Mouse (Mus musculus): ENCODE results near the gene Slc25a26. TPM values are rescaled to one million over a fixed set of nuclear protein-coding genes. Genes with fewer than 3 reads are reported as not detected.
A peak's percentile ranks its signal among the peaks of the same experiment; 100 is the strongest.

Gene Slc25a26
- polyA plus RNA-seq, 1 experiment from 2014 or later: 12.9 TPM

DNA sequence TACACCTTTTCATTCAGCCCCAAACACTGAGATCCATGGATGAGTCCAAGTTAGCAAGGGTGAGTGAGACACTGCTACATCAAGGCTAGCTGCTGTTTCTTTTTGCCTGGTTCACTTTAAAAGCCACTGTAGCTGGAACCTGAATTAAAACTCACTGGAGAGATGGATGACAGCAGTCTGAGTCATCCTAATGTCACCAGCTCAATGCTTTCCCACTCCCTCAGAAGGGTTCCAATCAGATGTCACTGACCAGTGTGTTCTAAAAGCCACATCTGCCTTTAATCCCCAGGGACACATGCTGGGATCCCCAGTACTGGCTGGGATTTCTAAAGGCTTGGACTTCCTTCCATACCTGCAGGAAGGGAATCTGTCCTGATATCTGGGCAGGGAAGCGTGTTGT, 141.9 kb downstream of the Slc25a26 start:
- Histone ChIP-seq H3K9me3 (no peaks in the 10 kb centered on the region), H3K27ac (replicated peaks) (no peak overlapping the region), H3K9ac (no peak overlapping the region), H3K36me3 (0 out of 2 replicates have a peak, but pooled peaks cover 2% of the 10 kb centered on the region), H3K4me2 (no peak overlapping the region), H3K4me3 (no peak overlapping the region), H3K27me3 (replicated peaks) (no peaks in the 10 kb centered on the region), H3K4me1 (peaks cover 74% of the 10 kb centered on the region)
- ATAC-seq (ENCODE audit: extremely low read depth, insufficient number of reproducible peaks, low FRiP score, low TSS enrichment): no peak
- WGBS: 89% methylated on average over 1 of the region's 1 CpGs

- H3K9me3 ChIP-seq: no peaks in the 10 kb centered on the region
- WGBS: 70% methylated on average over 2 of the region's 2 CpGs
- ATAC-seq (ENCODE audit: extremely low read depth, insufficient number of reproducible peaks, low FRiP score, low TSS enrichment): no peak
- no peak overlapping the region for H3K4me3 ChIP-seq
- no peak overlapping the region for H3K9ac ChIP-seq
- H3K36me3 ChIP-seq: 0 out of 2 replicates have a peak, but pooled peaks cover 2% of the 10 kb centered on the region
- no peaks in the 10 kb centered on the region for H3K27me3 ChIP-seq (replicated peaks)
- no peak overlapping the region for H3K27ac ChIP-seq (replicated peaks)
- H3K4me1 ChIP-seq: peaks cover 75% of the 10 kb centered on the region
- H3K4me2 ChIP-seq: no peak overlapping the region
Observed at GRCm38 (mm10) chr6:94643989-94644388, 143.9 kb downstream of the Slc25a26 start.

GRCm38 (mm10) chr6:94644641-94645040, 144.5 kb downstream of the Slc25a26 start:
- Histone ChIP-seq H3K9me3 (no peaks in the 10 kb centered on the region), H3K4me3 (no peak overlapping the region), H3K4me1 (peaks cover 81% of the 10 kb centered on the region), H3K4me2 (no peak overlapping the region), H3K36me3 (0 out of 2 replicates have a peak, but pooled peaks cover 2% of the 10 kb centered on the region), H3K9ac (no peak overlapping the region), H3K27me3 (replicated peaks) (no peaks in the 10 kb centered on the region), H3K27ac (replicated peaks) (0 out of 2 replicates have a peak overlapping the region, but pooled peaks have one; percentile 15)
- ATAC-seq (ENCODE audit: extremely low read depth, insufficient number of reproducible peaks, low FRiP score, low TSS enrichment): no peak
- WGBS: 56% methylated on average over 3 of the region's 3 CpGs

- no peak overlapping the region for H3K4me2 ChIP-seq
- 41% methylated on average over 4 of the region's 4 CpGs for WGBS
- H3K4me3 ChIP-seq: no peak overlapping the region
- H3K27ac ChIP-seq (replicated peaks): no peak overlapping the region
- H3K36me3 ChIP-seq: 0 out of 2 replicates have a peak, but pooled peaks cover 2% of the 10 kb centered on the region
- peaks cover 79% of the 10 kb centered on the region for H3K4me1 ChIP-seq
- no peaks in the 10 kb centered on the region for H3K27me3 ChIP-seq (replicated peaks)
- no peak for ATAC-seq (ENCODE audit: extremely low read depth, insufficient number of reproducible peaks, low FRiP score, low TSS enrichment)
- H3K9me3 ChIP-seq: no peaks in the 10 kb centered on the region
- H3K9ac ChIP-seq: no peak overlapping the region
Observed at GRCm38 (mm10) chr6:94645723-94646122, 145.6 kb downstream of the Slc25a26 start.

GRCm38 (mm10) chr6:94646274-94646863, 146.2 kb downstream of the Slc25a26 start:
- peaks cover 4% of the 10 kb centered on the region for H3K36me3 ChIP-seq
- no peaks in the 10 kb centered on the region for H3K9me3 ChIP-seq
- H3K4me3 ChIP-seq: no peak overlapping the region
- H3K9ac ChIP-seq: 0 out of 2 replicates have a peak overlapping the region, but pooled peaks have one; percentile 38
- H3K4me1 ChIP-seq: peaks cover 72% of the 10 kb centered on the region
- no peak for ATAC-seq (ENCODE audit: extremely low read depth, insufficient number of reproducible peaks, low FRiP score, low TSS enrichment)
- peak overlapping the region; percentile 89; the same call in 1 of the 2 replicates for H3K27ac ChIP-seq (replicated peaks)
- 67% methylated on average over 6 of the region's 6 CpGs for WGBS
- no peak overlapping the region for H3K4me2 ChIP-seq
- no peaks in the 10 kb centered on the region for H3K27me3 ChIP-seq (replicated peaks)

DNA sequence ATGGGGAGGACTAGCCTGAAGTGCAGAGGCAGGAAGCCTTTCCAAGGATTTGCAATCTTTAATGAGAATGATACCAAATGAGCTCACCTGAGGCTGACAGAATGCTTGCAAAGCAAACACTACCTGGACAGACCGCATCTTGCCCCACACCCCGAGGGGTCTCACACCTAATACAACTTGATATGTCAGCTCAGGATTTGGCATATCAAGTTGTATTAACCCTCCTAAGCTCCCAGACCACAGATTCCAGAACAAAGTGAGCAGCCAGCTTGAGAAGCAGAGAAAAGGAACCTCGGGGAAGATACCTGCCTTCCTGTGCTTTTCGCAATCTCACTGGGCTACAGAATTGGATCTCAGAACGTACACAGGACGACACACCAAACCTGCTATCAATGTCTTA, 146.8 kb downstream of the Slc25a26 start:
- H3K27ac ChIP-seq (replicated peaks): peak overlapping the region; percentile 89

DNA sequence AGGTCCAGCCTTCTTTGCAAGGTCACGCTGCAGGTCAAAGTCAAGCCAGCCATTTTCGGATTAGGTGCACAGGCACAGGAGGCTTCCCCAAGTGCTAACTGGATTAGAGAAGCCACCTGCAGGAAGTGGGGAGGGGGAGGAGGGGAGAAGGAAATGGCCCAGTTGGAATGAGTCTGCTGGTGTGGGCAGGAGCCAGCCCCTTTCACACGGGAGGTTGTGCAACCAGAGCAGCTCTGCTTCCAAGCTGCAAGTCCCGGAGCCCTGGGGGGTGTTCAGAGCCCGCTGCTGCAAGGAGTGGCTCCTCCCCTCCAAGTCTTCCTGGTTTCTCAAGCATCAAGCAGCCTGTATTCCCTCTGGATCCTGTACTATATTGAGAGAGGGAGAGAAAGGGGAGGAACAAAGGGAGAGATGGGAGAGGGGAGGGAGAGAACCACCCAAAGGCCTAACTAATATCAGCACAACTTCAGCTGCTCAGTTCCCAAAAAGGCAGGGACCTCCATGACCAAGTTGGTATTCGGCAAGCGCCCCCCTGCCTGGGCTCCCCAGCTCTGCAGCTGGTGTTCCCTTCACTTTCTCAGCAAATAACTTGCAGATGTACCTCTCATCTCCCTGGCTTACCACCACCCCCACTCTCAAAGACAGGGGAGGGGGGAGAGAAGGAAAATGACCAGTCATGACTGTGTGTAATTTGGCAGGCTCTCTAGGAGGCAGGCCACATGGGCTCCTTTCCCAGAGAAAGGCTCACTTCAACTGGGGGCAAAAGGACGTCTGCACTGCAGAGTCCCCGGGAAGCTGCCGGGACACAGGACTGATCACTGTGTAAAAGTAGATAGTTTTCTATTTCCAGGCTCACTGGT, 147.7 kb downstream of the Slc25a26 start:
- peak overlapping the region; percentile 50 for H3K4me2 ChIP-seq
- H3K27ac ChIP-seq (replicated peaks): peak overlapping the region; percentile 89
- H3K4me3 ChIP-seq: no peak overlapping the region
- peaks cover 8% of the 10 kb centered on the region for H3K36me3 ChIP-seq
- peak overlapping the region; percentile 45 for H3K9ac ChIP-seq
- peaks cover 61% of the 10 kb centered on the region for H3K4me1 ChIP-seq
- peak; percentile 72 for ATAC-seq (ENCODE audit: extremely low read depth, insufficient number of reproducible peaks, low FRiP score, low TSS enrichment)
- no peaks in the 10 kb centered on the region for H3K9me3 ChIP-seq
- no peaks in the 10 kb centered on the region for H3K27me3 ChIP-seq (replicated peaks)
- WGBS: 9% methylated on average over 10 of the region's 10 CpGs

More for the DNA sequence above, 146.8 kb downstream of the Slc25a26 start:
- WGBS: 62% methylated on average over 6 of the region's 6 CpGs
- Histone ChIP-seq H3K4me1 (peaks cover 69% of the 10 kb centered on the region), H3K4me2 (no peak overlapping the region), H3K27me3 (replicated peaks) (no peaks in the 10 kb centered on the region), H3K9ac (no peak overlapping the region), H3K9me3 (no peaks in the 10 kb centered on the region), H3K36me3 (peaks cover 8% of the 10 kb centered on the region), H3K4me3 (no peak overlapping the region)
- no peak for ATAC-seq (ENCODE audit: extremely low read depth, insufficient number of reproducible peaks, low FRiP score, low TSS enrichment)

- ATAC-seq (ENCODE audit: extremely low read depth, insufficient number of reproducible peaks, low FRiP score, low TSS enrichment): no peak
Observed at GRCm38 (mm10) chr6:94648496-94648895, 148.4 kb downstream of the Slc25a26 start.

GRCm38 (mm10) chr6:94649637-94650036, 149.5 kb downstream of the Slc25a26 start:
- WGBS: 77% methylated on average over 1 of the region's 1 CpGs
- ATAC-seq (ENCODE audit: extremely low read depth, insufficient number of reproducible peaks, low FRiP score, low TSS enrichment): no peak
- no peak overlapping the region for H3K9ac ChIP-seq

More at GRCm38 (mm10) chr6:94648496-94648895, 148.4 kb downstream of the Slc25a26 start:
- Histone ChIP-seq H3K9ac (peak overlapping the region; percentile 30), H3K9me3 (no peaks in the 10 kb centered on the region), H3K4me1 (peaks cover 61% of the 10 kb centered on the region), H3K27ac (replicated peaks) (peak overlapping the region; percentile 89), H3K36me3 (peaks cover 12% of the 10 kb centered on the region), H3K4me2 (peak overlapping the region; percentile 50), H3K4me3 (no peak overlapping the region), H3K27me3 (replicated peaks) (no peaks in the 10 kb centered on the region)
- 32% methylated on average over 4 of the region's 4 CpGs for WGBS

DNA sequence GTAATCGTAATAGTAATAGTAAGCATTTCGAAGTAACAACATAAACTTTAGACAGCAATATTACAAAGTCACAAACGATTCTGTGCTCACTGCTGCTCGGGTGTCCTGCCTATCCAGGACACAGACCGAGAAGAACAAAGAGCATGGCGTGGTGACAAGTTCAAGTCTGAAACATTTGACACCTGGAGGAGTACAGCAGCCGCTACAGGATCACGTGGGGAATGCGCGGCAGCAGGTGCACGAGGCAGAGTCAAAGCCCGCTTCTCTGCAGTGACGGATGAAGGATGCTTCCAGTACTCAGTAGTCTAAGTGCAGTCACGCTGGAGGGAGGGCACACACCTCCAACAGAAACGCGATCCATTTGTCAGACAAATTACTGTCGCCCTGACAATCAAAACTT, 151.4 kb downstream of the Slc25a26 start:
- Histone ChIP-seq H3K4me3 (no peak overlapping the region), H3K4me2 (no peak overlapping the region), H3K9me3 (no peaks in the 10 kb centered on the region), H3K9ac (no peak overlapping the region), H3K36me3 (peaks cover 18% of the 10 kb centered on the region), H3K4me1 (peaks cover 49% of the 10 kb centered on the region), H3K27me3 (replicated peaks) (no peaks in the 10 kb centered on the region), H3K27ac (replicated peaks) (no peak overlapping the region)
- 72% methylated on average over 17 of the region's 17 CpGs for WGBS
- ATAC-seq (ENCODE audit: extremely low read depth, insufficient number of reproducible peaks, low FRiP score, low TSS enrichment): no peak

More at GRCm38 (mm10) chr6:94649637-94650036, 149.5 kb downstream of the Slc25a26 start:
- peaks cover 57% of the 10 kb centered on the region for H3K4me1 ChIP-seq
- H3K9me3 ChIP-seq: no peaks in the 10 kb centered on the region
- H3K4me3 ChIP-seq: no peak overlapping the region
- H3K27ac ChIP-seq (replicated peaks): no peak overlapping the region
- no peaks in the 10 kb centered on the region for H3K27me3 ChIP-seq (replicated peaks)
- H3K36me3 ChIP-seq: peaks cover 18% of the 10 kb centered on the region
- no peak overlapping the region for H3K4me2 ChIP-seq

GRCm38 (mm10) chr6:94652659-94653213, 152.6 kb downstream of the Slc25a26 start:
- Histone ChIP-seq H3K9me3 (no peaks in the 10 kb centered on the region), H3K27ac (replicated peaks) (no peak overlapping the region), H3K36me3 (peaks cover 18% of the 10 kb centered on the region), H3K4me3 (no peak overlapping the region), H3K9ac (no peak overlapping the region), H3K4me2 (no peak overlapping the region), H3K27me3 (replicated peaks) (no peaks in the 10 kb centered on the region), H3K4me1 (peaks cover 49% of the 10 kb centered on the region)
- 62% methylated on average over 6 of the region's 6 CpGs for WGBS
- no peak for ATAC-seq (ENCODE audit: extremely low read depth, insufficient number of reproducible peaks, low FRiP score, low TSS enrichment)

Data from heart, embryonic 13.5 days (tissue).